Mouse (Mus musculus) kidney, postnatal 0 days (tissue): ENCODE data around the gene Gins1. TPM values are rescaled to one million over a fixed set of nuclear protein-coding genes. Genes with fewer than 3 reads are reported as not detected.
"Not testable (repeated sequence)": the region's sequence is repeated elsewhere in the genome, so short reads cannot be mapped to it uniquely, and the experiment has no call there.

Source experiments
- ATAC-seq: fragments of 200-750 bp; cut with Nextera tagmentation; replicated peaks from 2 replicates; pipeline ENCODE4 v1.8.0; 2017; ENCODE audit warnings: low read depth, moderate number of reproducible peaks, moderate TSS enrichment, moderate library complexity; ENCODE audit not compliant: low FRiP score
- DNase-seq: peaks from one replicate; pipeline ENCODE4 v3.0.0-alpha.2; 2016; ENCODE audit warnings: low spot score
- H3K27ac ChIP-seq: fragments of 300-500 bp; sonication (generic); 2 replicates; pipeline ENCODE4 v1.5.1; 2014; ENCODE audit warnings: mild to moderate bottlenecking
- H3K27me3 ChIP-seq: fragments of 300-500 bp; sonication (generic); 2 replicates; pipeline ENCODE4 v1.6.1; 2014; ENCODE audit warnings: low read length, mixed read lengths; ENCODE audit not compliant: insufficient read depth
- H3K36me3 ChIP-seq: fragments of 300-500 bp; sonication (generic); 2 replicates; pipeline ENCODE4 v1.6.1; 2014; ENCODE audit warnings: low read length, mixed read lengths; ENCODE audit not compliant: insufficient read depth
- H3K4me1 ChIP-seq: fragments of 300-500 bp; sonication (generic); replicated peaks from 2 replicates; pipeline ENCODE4 v1.6.1; 2014; ENCODE audit warnings: antibody characterized with exemption, low read length, mixed read lengths; ENCODE audit not compliant: insufficient read depth
- H3K4me2 ChIP-seq: fragments of 300-500 bp; sonication (generic); 2 replicates; pipeline ENCODE4 v1.6.1; 2014; ENCODE audit warnings: mild to moderate bottlenecking, low read length, moderate library complexity, mixed read lengths
- H3K4me3 ChIP-seq: fragments of 300-500 bp; sonication (generic); replicated peaks from 2 replicates; pipeline ENCODE4 v1.5.1; 2014; ENCODE audit warnings: low read depth, low read length
- H3K9ac ChIP-seq: fragments of 300-500 bp; sonication (generic); 2 replicates; pipeline ENCODE4 v1.6.1; 2014; ENCODE audit warnings: low read depth, low read length
- H3K9me3 ChIP-seq: fragments of 300-500 bp; sonication (generic); replicated peaks from 2 replicates; pipeline ENCODE4 v1.6.1; 2016; ENCODE audit warnings: low read length, inconsistent platforms, mixed read lengths
- CTCF ChIP-seq: IDR thresholded peaks from 2 replicates; pipeline ENCODE4 v1.5.1; 2016; ENCODE audit warnings: antibody characterized with exemption, low read depth, mild to moderate bottlenecking, moderate library complexity
- WGBS: fragments of 180-500 bp; shearing (Covaris S2); extraction: QIAGEN DNeasy Blood & Tissue Kit; methylation state at CpG from one replicate; pipeline ENCODE4 v1.1.7; 2014; 5-methylcytosine and 5-hydroxymethylcytosine counted together
- polyA plus RNA-seq: library from polyadenylated mRNA; unstranded; fragments of >200 nt; fragmentation: Nextera tagmentation; extraction: Ambion mirVana; gene quantifications from 2 replicates; pipeline ENCODE4 v1.2.1, GENCODE M21; 2015

Gins1 gene
- polyA plus RNA-seq, 1 experiment from 2014 or later, result 26.4 TPM

- Histone ChIP-seq H3K4me2 (no peak overlapping the region), H3K4me3 (no peak overlapping the region), H3K9me3 (no peaks in the 10 kb centered on the region), H3K27ac (no peak overlapping the region), H3K4me1 (no peaks in the 10 kb centered on the region), H3K9ac (no peak overlapping the region), H3K36me3 (0 out of 2 replicates have a peak, but pooled peaks cover 6% of the 10 kb centered on the region), H3K27me3 (no peaks in the 10 kb centered on the region)
- no peak for ATAC-seq
- DNase-seq, result no peak
- TF ChIP-seq CTCF, result no peak
- 85% methylated on average over 19 of the region's 19 CpGs for WGBS
Measured at GRCm38 (mm10) chr2:150933482-150933881, 28.3 kb downstream of the Gins1 start.

GRCm38 (mm10) chr2:150934659-150935058 lies 29.5 kb downstream of the Gins1 start:
- H3K9ac ChIP-seq, result no peak overlapping the region
- no peak overlapping the region for H3K4me2 ChIP-seq
- 0 out of 2 replicates have a peak, but pooled peaks cover 6% of the 10 kb centered on the region for H3K36me3 ChIP-seq
- no peak for DNase-seq
- no peak for TF ChIP-seq CTCF
- H3K4me1 ChIP-seq, result no peaks in the 10 kb centered on the region
- H3K9me3 ChIP-seq, result no peaks in the 10 kb centered on the region
- 91% methylated on average over 4 of the region's 4 CpGs for WGBS
- no peak for ATAC-seq
- no peak overlapping the region for H3K27ac ChIP-seq
- H3K27me3 ChIP-seq, result no peaks in the 10 kb centered on the region
- no peak overlapping the region for H3K4me3 ChIP-seq

- Histone ChIP-seq H3K4me2 (no peak overlapping the region), H3K27ac (no peak overlapping the region), H3K4me1 (no peaks in the 10 kb centered on the region), H3K9ac (no peak overlapping the region), H3K9me3 (no peaks in the 10 kb centered on the region), H3K36me3 (0 out of 2 replicates have a peak, but pooled peaks cover 2% of the 10 kb centered on the region), H3K27me3 (no peaks in the 10 kb centered on the region), H3K4me3 (no peak overlapping the region)
- TF ChIP-seq CTCF, result no peak
- DNase-seq (peak; percentile 63), ATAC-seq (no peak; the same call in 1 of the 2 replicates)
- WGBS, result 66% methylated on average over 5 of the region's 5 CpGs
Measured at GRCm38 (mm10) chr2:150944017-150944416, 38.8 kb downstream of the Gins1 start.

- H3K27me3 ChIP-seq, DNase-seq, H3K4me1 ChIP-seq, H3K9me3 ChIP-seq, ATAC-seq, H3K9ac ChIP-seq, H3K36me3 ChIP-seq, H3K27ac ChIP-seq, H3K4me2 ChIP-seq, H3K4me3 ChIP-seq: not testable (repeated sequence)
- WGBS, result 87% methylated on average over 5 of the region's 5 CpGs
Measured at GRCm38 (mm10) chr2:150947341-150947740, 42.1 kb downstream of the Gins1 start.

- not testable (repeated sequence) for H3K4me3 ChIP-seq, H3K36me3 ChIP-seq, DNase-seq, H3K27me3 ChIP-seq, H3K9ac ChIP-seq, ATAC-seq, H3K27ac ChIP-seq, H3K9me3 ChIP-seq, H3K4me2 ChIP-seq, H3K4me1 ChIP-seq
- 90% methylated on average over 12 of the region's 12 CpGs for WGBS
Measured at GRCm38 (mm10) chr2:150947880-150948611, 42.8 kb downstream of the Gins1 start.

GRCm38 (mm10) chr2:150948786-150949185 lies 43.6 kb downstream of the Gins1 start:
- no peaks in the 10 kb centered on the region for H3K27me3 ChIP-seq
- ATAC-seq, result no peak
- no peak overlapping the region for H3K4me3 ChIP-seq
- 75% methylated on average over 5 of the region's 5 CpGs for WGBS
- H3K4me1 ChIP-seq, result no peaks in the 10 kb centered on the region
- H3K36me3 ChIP-seq, result 0 out of 2 replicates have a peak, but pooled peaks cover 3% of the 10 kb centered on the region
- H3K27ac ChIP-seq, result no peak overlapping the region
- H3K9ac ChIP-seq, result no peak overlapping the region
- no peak for TF ChIP-seq CTCF
- no peaks in the 10 kb centered on the region for H3K9me3 ChIP-seq
- DNase-seq, result no peak
- H3K4me2 ChIP-seq, result no peak overlapping the region

- TF ChIP-seq CTCF, result no peak
- Histone ChIP-seq H3K4me1 (no peaks in the 10 kb centered on the region), H3K4me3 (no peak overlapping the region), H3K27ac (no peak overlapping the region), H3K9ac (no peak overlapping the region), H3K27me3 (no peaks in the 10 kb centered on the region), H3K36me3 (0 out of 2 replicates have a peak, but pooled peaks cover 3% of the 10 kb centered on the region), H3K4me2 (no peak overlapping the region), H3K9me3 (no peaks in the 10 kb centered on the region)
- 94% methylated on average over 3 of the region's 3 CpGs for WGBS
- ATAC-seq, result no peak
- DNase-seq, result no peak
Measured at GRCm38 (mm10) chr2:150949652-150950051, 44.5 kb downstream of the Gins1 start.
